Mouse (Mus musculus) hindbrain, embryonic 10.5 days (tissue): ENCODE results near the gene Naglu. TPM values are rescaled to one million over a fixed set of nuclear protein-coding genes. Genes with fewer than 3 reads are reported as not detected.
"Not testable (repeated sequence)": the region's sequence is repeated elsewhere in the genome, so short reads cannot be mapped to it uniquely, and the experiment has no call there.

Experiments used
- DNase-seq: peaks from one replicate; pipeline ENCODE4 v3.0.0-alpha.2; 2017; ENCODE audit warnings: low spot score
- H3K27ac ChIP-seq: fragments of 300-500 bp; sonication (generic); 2 replicates; pipeline ENCODE4 v1.5.1; 2016; ENCODE audit warnings: mild to moderate bottlenecking, moderate library complexity
- H3K27me3 ChIP-seq: fragments of 300-500 bp; sonication (generic); 2 replicates; pipeline ENCODE4 v1.6.1; 2016; ENCODE audit warnings: mild to moderate bottlenecking; ENCODE audit not compliant: poor library complexity, insufficient read depth, severe bottlenecking
- H3K36me3 ChIP-seq: fragments of 300-500 bp; sonication (generic); 2 replicates; pipeline ENCODE4 v1.6.1; 2016; ENCODE audit warnings: mild to moderate bottlenecking, moderate library complexity
- H3K4me1 ChIP-seq: fragments of 300-500 bp; sonication (generic); replicated peaks from 2 replicates; pipeline ENCODE4 v1.6.1; 2016; ENCODE audit warnings: mild to moderate bottlenecking
- H3K4me3 ChIP-seq: fragments of 300-500 bp; sonication (generic); 2 replicates; pipeline ENCODE4 v1.5.1; 2016; ENCODE audit warnings: mild to moderate bottlenecking, moderate library complexity
- H3K9me3 ChIP-seq: fragments of 300-500 bp; sonication (generic); 2 replicates; pipeline ENCODE4 v1.6.1; 2016; ENCODE audit warnings: mild to moderate bottlenecking, moderate library complexity
- WGBS: fragments of 180-500 bp; shearing (Covaris S2); methylation state at CpG from one replicate; pipeline ENCODE4 v1.1.7; 2016; 5-methylcytosine and 5-hydroxymethylcytosine counted together
- polyA plus RNA-seq: library from polyadenylated mRNA; unstranded; fragments of >200 nt; fragmentation: Nextera tagmentation; extraction: Ambion mirVana; gene quantifications from 2 replicates; pipeline ENCODE4 v1.2.1, GENCODE M21; 2016

Gene Naglu
- polyA plus RNA-seq, 1 experiment from 2014 or later = 12.9 TPM

DNA sequence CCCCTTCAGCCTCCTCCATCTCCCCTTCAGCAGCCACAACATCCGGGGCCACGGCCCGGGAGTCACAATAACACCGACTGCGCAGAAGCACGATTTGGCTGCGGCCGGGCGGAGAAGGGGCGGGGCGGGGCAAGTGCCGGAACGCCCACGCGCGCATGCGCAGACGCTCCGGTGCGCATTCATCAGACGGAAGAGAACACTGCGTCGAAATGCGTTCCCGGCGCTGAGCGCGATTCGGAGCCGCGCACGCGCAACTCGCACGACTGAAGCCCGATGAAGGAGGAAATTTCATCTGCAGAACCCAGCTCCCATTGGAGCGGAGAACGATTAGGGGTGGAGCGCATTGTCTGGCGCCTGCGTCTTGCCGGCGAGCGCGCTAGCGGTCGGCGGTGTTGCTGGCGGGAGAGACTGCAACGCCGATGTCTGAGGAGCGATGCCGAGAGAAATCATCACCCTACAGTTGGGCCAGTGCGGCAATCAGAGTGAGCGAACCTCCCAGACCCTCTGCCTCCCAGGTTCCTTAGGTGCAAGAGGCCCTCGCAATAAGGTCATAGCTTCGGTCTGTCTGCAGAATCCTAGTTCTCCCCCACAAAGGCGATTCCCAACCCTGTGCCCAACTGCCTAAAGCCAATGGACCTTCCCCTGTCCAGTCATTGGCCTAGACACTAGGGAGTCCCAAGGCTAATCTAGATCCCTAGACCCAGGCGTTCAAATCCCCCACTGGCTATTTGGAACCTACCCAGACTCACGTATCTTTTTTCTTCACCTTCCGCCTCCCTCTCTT, 50.1 kb downstream of the Naglu start, which contains the start of the genes Retreg3 and Tubg1:
Gene Retreg3 (minus strand): TSS at position 133 of the 784 bp plus-strand sequence.
Gene Tubg1 (plus strand): TSS at position 178 of the 784 bp plus-strand sequence.
- Histone ChIP-seq H3K4me1 (peaks cover 41% of the 10 kb centered on the region), H3K27me3 (no peaks in the 10 kb centered on the region), H3K9me3 (no peaks in the 10 kb centered on the region), H3K36me3 (peaks cover 52% of the 10 kb centered on the region), H3K4me3 (peak within 1 kb of the TSS; percentile 95), H3K27ac (peak within 1 kb of the TSS; percentile 95)
- under 1% methylated on average over 61 of the region's 61 CpGs for WGBS
- peak; percentile 100 for DNase-seq

DNA sequence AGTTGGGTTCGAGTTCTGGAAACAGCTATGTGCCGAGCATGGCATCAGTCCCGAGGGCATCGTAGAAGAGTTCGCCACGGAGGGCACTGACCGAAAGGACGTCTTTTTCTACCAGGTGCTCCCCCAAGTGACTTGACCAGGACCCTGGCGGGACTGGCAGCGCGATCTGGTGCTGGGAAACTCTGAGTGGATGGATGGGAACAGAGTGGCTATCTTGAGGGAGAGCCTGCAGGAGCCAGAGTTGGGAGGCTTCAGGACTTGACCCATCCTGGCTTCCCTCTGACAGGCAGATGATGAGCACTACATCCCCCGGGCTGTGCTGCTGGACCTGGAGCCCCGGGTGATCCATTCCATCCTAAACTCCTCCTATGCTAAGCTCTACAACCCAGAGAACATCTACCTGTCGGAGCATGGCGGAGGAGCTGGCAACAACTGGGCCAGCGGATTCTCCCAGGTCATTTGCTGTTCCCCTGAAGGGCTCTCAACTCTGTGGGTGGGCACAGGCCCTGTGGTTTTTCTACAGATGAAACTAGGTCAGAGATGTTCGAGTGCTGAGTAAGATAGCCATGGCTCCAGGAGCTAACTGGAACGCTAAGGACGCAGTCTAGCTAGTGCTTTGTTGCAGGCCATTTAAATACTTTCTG, 50.9 kb downstream of the Naglu start:
- peak overlapping the region; percentile 95 for H3K27ac ChIP-seq
- H3K4me3 ChIP-seq = peak overlapping the region; percentile 95
- peaks cover 58% of the 10 kb centered on the region for H3K36me3 ChIP-seq
- DNase-seq = no peak
- H3K9me3 ChIP-seq = no peaks in the 10 kb centered on the region
- WGBS = 29% methylated on average over 19 of the region's 19 CpGs
- H3K27me3 ChIP-seq = no peaks in the 10 kb centered on the region
- H3K4me1 ChIP-seq = peaks cover 38% of the 10 kb centered on the region

DNA sequence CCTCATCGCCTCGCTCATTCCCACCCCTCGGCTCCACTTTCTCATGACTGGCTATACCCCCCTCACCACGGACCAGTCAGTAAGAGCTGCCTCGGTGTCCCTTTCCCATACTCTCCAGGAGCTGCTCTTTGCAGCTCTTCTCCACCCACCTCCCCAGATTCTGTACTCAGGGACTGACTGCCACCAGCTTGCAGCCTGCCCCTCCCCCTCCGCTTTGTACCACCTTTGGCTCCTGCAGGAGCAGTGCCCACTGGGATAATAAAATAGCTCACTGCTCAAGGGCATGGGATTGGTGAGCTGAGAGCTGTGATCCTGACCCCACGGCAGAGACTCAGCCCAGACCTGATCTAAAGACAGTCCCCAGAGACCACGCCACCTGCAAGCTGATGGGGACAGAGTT, 54.7 kb downstream of the Naglu start:
- H3K36me3 ChIP-seq = peaks cover 62% of the 10 kb centered on the region
- H3K4me1 ChIP-seq = peaks cover 16% of the 10 kb centered on the region
- DNase-seq, H3K27me3 ChIP-seq, H3K4me3 ChIP-seq, H3K27ac ChIP-seq: not testable (repeated sequence)
- peaks cover 15% of the 10 kb centered on the region for H3K9me3 ChIP-seq
- WGBS = 98% methylated on average over 8 of the region's 8 CpGs

DNA sequence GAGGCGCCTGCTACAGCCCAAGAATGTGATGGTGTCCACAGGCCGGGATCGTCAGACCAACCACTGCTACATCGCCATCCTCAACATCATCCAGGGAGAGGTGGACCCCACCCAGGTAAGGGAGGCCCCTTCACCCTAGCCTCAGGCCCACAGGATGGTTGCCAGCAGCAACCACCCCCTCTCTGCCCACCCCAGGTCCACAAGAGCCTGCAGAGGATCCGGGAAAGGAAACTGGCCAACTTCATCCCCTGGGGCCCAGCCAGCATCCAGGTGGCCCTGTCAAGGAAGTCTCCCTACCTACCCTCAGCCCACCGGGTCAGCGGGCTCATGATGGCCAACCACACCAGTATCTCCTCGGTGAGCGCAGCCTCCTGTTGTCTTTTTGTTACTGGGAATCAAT, 55.2 kb downstream of the Naglu start:
- WGBS = 97% methylated on average over 9 of the region's 9 CpGs
- not testable (repeated sequence) for H3K27ac ChIP-seq, H3K27me3 ChIP-seq, DNase-seq, H3K4me3 ChIP-seq
- H3K4me1 ChIP-seq = peaks cover 17% of the 10 kb centered on the region
- peaks cover 15% of the 10 kb centered on the region for H3K9me3 ChIP-seq
- peaks cover 62% of the 10 kb centered on the region for H3K36me3 ChIP-seq

DNA sequence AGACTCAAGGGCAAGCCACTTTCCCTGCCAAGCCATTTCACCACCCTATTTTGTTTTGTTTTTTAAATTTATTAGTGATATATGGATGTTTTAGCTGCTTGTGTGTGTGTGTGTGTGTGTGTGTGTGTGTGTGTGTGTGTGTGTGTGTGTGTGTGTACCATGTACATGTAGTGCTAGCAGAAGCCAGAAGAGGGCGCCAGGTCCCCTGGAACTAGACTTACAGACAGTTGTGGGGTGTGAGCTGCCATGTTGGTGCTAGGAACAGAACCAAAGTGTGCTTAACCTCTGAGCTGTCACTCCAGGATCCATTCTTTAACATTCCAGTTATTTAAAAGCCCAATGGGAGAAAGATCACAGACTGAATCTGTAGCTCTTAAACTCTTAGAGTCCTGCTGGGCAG, 57.3 kb downstream of the Naglu start:
- Histone ChIP-seq H3K27ac (no peak overlapping the region), H3K36me3 (peaks cover 53% of the 10 kb centered on the region), H3K27me3 (no peaks in the 10 kb centered on the region), H3K4me3 (no peak overlapping the region), H3K9me3 (peaks cover 18% of the 10 kb centered on the region), H3K4me1 (peaks cover 3% of the 10 kb centered on the region; the same call in 1 of the 2 replicates)
- no peak for DNase-seq
- WGBS = 100% methylated on average over 1 of the region's 1 CpGs

Other genes starting within 250 kb of the Naglu start
- gene Stat5b, start 219.3 kb upstream of the Naglu start, polyA plus RNA-seq = 13.6 and 14.8 TPM in 2 replicates
- gene Stat5a, start 210.7 kb upstream of the Naglu start, polyA plus RNA-seq = 2.0 and 2.8 TPM in 2 replicates
- 21.1 and 31.5 TPM in 2 replicates for gene Stat3, start 130.5 kb upstream of the Naglu start, polyA plus RNA-seq
- 18.2 and 21.4 TPM in 2 replicates for gene Cavin1, start 99.1 kb upstream of the Naglu start, polyA plus RNA-seq
- 36.2 and 48.1 TPM in 2 replicates for gene Atp6v0a1, start 60.6 kb upstream of the Naglu start, polyA plus RNA-seq
- gene Hsd17b1, start 8.4 kb downstream of the Naglu start, polyA plus RNA-seq = 0.14 TPM in 1 of 2 replicates, not detected in the other
- gene Coasy, start 12.6 kb downstream of the Naglu start, polyA plus RNA-seq = 53.1 and 59.6 TPM in 2 replicates
- 44.7 and 49.7 TPM in 2 replicates for gene Mlx, start 17.3 kb downstream of the Naglu start, polyA plus RNA-seq
- 59.7 and 72.5 TPM in 2 replicates for gene Psmc3ip, start 25.4 kb downstream of the Naglu start, polyA plus RNA-seq
- 17.8 and 21.2 TPM in 2 replicates for gene Retreg3, start 49.9 kb downstream of the Naglu start, polyA plus RNA-seq
- 136 and 141 TPM in 2 replicates for gene Tubg1, start 49.9 kb downstream of the Naglu start, polyA plus RNA-seq
- gene Tubg2, start 85.9 kb downstream of the Naglu start, polyA plus RNA-seq = 2.8 and 4.8 TPM in 2 replicates
- 0.29 and 0.71 TPM in 2 replicates for gene Cntnap1, start 100.5 kb downstream of the Naglu start, polyA plus RNA-seq
- gene Plekhh3, start 101.3 kb downstream of the Naglu start, polyA plus RNA-seq = 5.8 and 11.8 TPM in 2 replicates
- 0.15 and 0.20 TPM in 2 replicates for gene Ccr10, start 105.4 kb downstream of the Naglu start, polyA plus RNA-seq
- gene Ezh1, start 156.5 kb downstream of the Naglu start, polyA plus RNA-seq = 13.1 TPM in 2 replicates
- gene Ramp2, start 176.0 kb downstream of the Naglu start, polyA plus RNA-seq = 63.9 and 72.3 TPM in 2 replicates
- 135 TPM in 2 replicates for gene Vps25, start 183.7 kb downstream of the Naglu start, polyA plus RNA-seq
- gene Wnk4, start 190.6 kb downstream of the Naglu start, polyA plus RNA-seq = 6.7 and 7.6 TPM in 2 replicates
- gene Cntd1, start 209.0 kb downstream of the Naglu start, polyA plus RNA-seq = 0.95 and 1.9 TPM in 2 replicates
- gene Coa3, start 209.1 kb downstream of the Naglu start, polyA plus RNA-seq = 227 and 244 TPM in 2 replicates
- 153 and 166 TPM in 2 replicates for gene Becn1, start 232.3 kb downstream of the Naglu start, polyA plus RNA-seq
- gene Psme3, start 246.2 kb downstream of the Naglu start, polyA plus RNA-seq = 166 and 190 TPM in 2 replicates